In genomic region chr9:104760031-104760430, GRCm38 (mm10) we compare ENCODE assay signal across 20 mouse cellular contexts.
DNase-seq lines count a peak whose midpoint lies in the region; ATAC-seq lines count a peak whose summit lies in the region.
"Had no signal": no experiment of that assay in that cellular context is flagged by ENCODE, and none has a peak within 500 bp of the region (broad histone marks: within the 10 kb centered on the region; RNA-seq: fewer than 3 reads in every experiment).

No protein-coding gene starts in this region.

- intact Hi-C loops in left cerebral cortex, postnatal 36 days (cut with DNase I) = no loop called here

- no peak for DNase-seq in frontal cortex, adult 2 months (ENCODE audit: extremely low spot score in 1 of 2, low spot score in 1 of 2)
- DNase-seq in Muller cell, postnatal 12 days (ENCODE audit: inconsistent ontology term) = peak; percentile 18
- peak; percentile 69 for DNase-seq in brain, adult 2 months (ENCODE audit: low read depth, low spot score)
- no peak for DNase-seq in left cerebral cortex, postnatal 36 days (ENCODE audit: low spot score in 2 of 2)
- DNase-seq: adrenal gland, adult 8-10 months; adrenal gland, postnatal 14 days; adrenal gland, postnatal 36 days; B cell, adult 2 months; cerebellum, adult 11 months; cerebellum, adult 18-20 months; cerebellum, adult 8-10 months; cerebellum, adult 9-11 months; cerebellum, postnatal 14 days; cerebellum, postnatal 36 days; embryo, embryonic 11 days had no signal

- peak; percentile 77; the same call in 1 of the 2 replicates for ATAC-seq in frontal cortex, adult (ENCODE audit: low TSS enrichment)
- ATAC-seq: activated CD4-positive, CD25-positive, alpha-beta regulatory T cell, adult 4 months; CD4-positive, CD25-positive, alpha-beta regulatory T cell, adult 4 months; forebrain, embryonic 14.5 days; forebrain, embryonic 16.5 days had no signal

Comparison
In these comparisons a context has a peak if more than half of its experiments do, and no peak if none do; other contexts are left out.
1. DNase-seq: peak in Muller cell, postnatal 12 days (single experiment) and brain, adult 2 months (single experiment); none in frontal cortex, adult 2 months (0 of 2) and left cerebral cortex, postnatal 36 days (0 of 2).